Mouse (Mus musculus) lung, postnatal 14 days (tissue): ENCODE data around the gene Maml2.
A peak's percentile ranks its signal among the peaks of the same experiment; 100 is the strongest.

Experiments
- DNase-seq: peaks from one replicate; pipeline ENCODE4 v3.0.0; 2021

Gene Maml2

GRCm38 (mm10) chr9:13497016-13497415, 199.3 kb downstream of the Maml2 start:
- DNase-seq = no peak

- DNase-seq = no peak
These were observed 200.1 kb downstream of the Maml2 start for GRCm38 (mm10) chr9:13497690-13498333.

GRCm38 (mm10) chr9:13500045-13500444, 202.3 kb downstream of the Maml2 start:
- no peak for DNase-seq

- no peak for DNase-seq
These were observed 207.3 kb downstream of the Maml2 start for GRCm38 (mm10) chr9:13505024-13505423.

GRCm38 (mm10) chr9:13506956-13507821, 209.4 kb downstream of the Maml2 start:
- DNase-seq = peak; percentile 64

GRCm38 (mm10) chr9:13507822-13508188, 210.0 kb downstream of the Maml2 start:
- no peak for DNase-seq

- no peak for DNase-seq
These were observed 212.0 kb downstream of the Maml2 start for GRCm38 (mm10) chr9:13509751-13510150.

GRCm38 (mm10) chr9:13510621-13511369, 213.0 kb downstream of the Maml2 start:
- DNase-seq = peak; percentile 62

- DNase-seq = no peak
These were observed 215.4 kb downstream of the Maml2 start for GRCm38 (mm10) chr9:13513135-13513534.

GRCm38 (mm10) chr9:13514435-13514834, 216.7 kb downstream of the Maml2 start:
- no peak for DNase-seq

- DNase-seq = no peak
These were observed 218.2 kb downstream of the Maml2 start for GRCm38 (mm10) chr9:13515976-13516375.

- DNase-seq = no peak
These were observed 220.3 kb downstream of the Maml2 start for GRCm38 (mm10) chr9:13518031-13518430.

- no peak for DNase-seq
These were observed 220.7 kb downstream of the Maml2 start for GRCm38 (mm10) chr9:13518441-13518971.

GRCm38 (mm10) chr9:13522061-13522820, 224.5 kb downstream of the Maml2 start:
- DNase-seq = no peak

- no peak for DNase-seq
These were observed 225.3 kb downstream of the Maml2 start for GRCm38 (mm10) chr9:13523046-13523445.

- DNase-seq = no peak
These were observed 227.3 kb downstream of the Maml2 start for GRCm38 (mm10) chr9:13525075-13525474.

- DNase-seq = no peak
These were observed 228.0 kb downstream of the Maml2 start for GRCm38 (mm10) chr9:13525561-13526255.

GRCm38 (mm10) chr9:13530575-13530974, 232.8 kb downstream of the Maml2 start:
- DNase-seq = no peak

GRCm38 (mm10) chr9:13533076-13533707, 235.4 kb downstream of the Maml2 start:
- DNase-seq = no peak

- DNase-seq = no peak
These were observed 238.0 kb downstream of the Maml2 start for GRCm38 (mm10) chr9:13535803-13536202.
